Mouse (Mus musculus) myocyte (in vitro differentiated cells): ENCODE results near the gene Pced1b.

Source experiments
- CEBPB ChIP-seq: IDR thresholded peaks from 2 replicates; pipeline ENCODE4 v1.6.1; 2011; ENCODE audit warnings: mild to moderate bottlenecking, moderate library complexity; ENCODE audit not compliant: poor library complexity, insufficient read depth, severe bottlenecking
- E2F4 ChIP-seq: IDR thresholded peaks from one replicate; pipeline ENCODE4 v1.6.1; 2011; ENCODE audit warnings: mild to moderate bottlenecking, control low read depth, moderate library complexity; ENCODE audit not compliant: insufficient read depth
- MAX ChIP-seq: IDR thresholded peaks from one replicate; pipeline ENCODE4 v1.6.1; 2011; ENCODE audit warnings: low read depth, mild to moderate bottlenecking, control low read depth
- MYOD1 ChIP-seq, 3 experiments: IDR thresholded peaks; one replicate each; pipeline ENCODE4 v1.6.1; 2011; ENCODE audit warnings: control low read depth in 2 of 3, low read depth in 2 of 3, mild to moderate bottlenecking in 2 of 3, moderate library complexity in 1 of 3; ENCODE audit not compliant: insufficient read length in 2 of 3, control insufficient read depth in 1 of 3
- MYOG ChIP-seq, 3 experiments: IDR thresholded peaks; one replicate each; pipeline ENCODE4 v1.6.1; 2011; ENCODE audit warnings: control low read depth in 2 of 3, low read depth in 2 of 3, mild to moderate bottlenecking in 2 of 3; ENCODE audit not compliant: insufficient read length in 2 of 3, control insufficient read depth in 1 of 3, insufficient read depth in 1 of 3
- POLR2A ChIP-seq: IDR thresholded peaks from one replicate; pipeline ENCODE4 v1.6.1; 2011; ENCODE audit warnings: low read depth, mild to moderate bottlenecking, control low read depth, moderate library complexity; ENCODE audit not compliant: insufficient read length
- POLR2AphosphoS2 ChIP-seq: IDR thresholded peaks from one replicate; pipeline ENCODE4 v1.6.1; 2011; ENCODE audit warnings: low read depth, control low read depth; ENCODE audit not compliant: insufficient read length
- TCF12 ChIP-seq: IDR thresholded peaks from one replicate; pipeline ENCODE4 v1.6.1; 2011; ENCODE audit warnings: mild to moderate bottlenecking, control low read depth; ENCODE audit not compliant: poor library complexity, insufficient read depth, severe bottlenecking
- TCF3 ChIP-seq: IDR thresholded peaks from one replicate; pipeline ENCODE4 v1.6.1; 2011; ENCODE audit warnings: low read depth, control low read depth; ENCODE audit not compliant: insufficient read length
- USF1 ChIP-seq: IDR thresholded peaks from one replicate; pipeline ENCODE4 v1.6.1; 2011; ENCODE audit warnings: low read depth, mild to moderate bottlenecking, control low read depth, moderate library complexity

DNA sequence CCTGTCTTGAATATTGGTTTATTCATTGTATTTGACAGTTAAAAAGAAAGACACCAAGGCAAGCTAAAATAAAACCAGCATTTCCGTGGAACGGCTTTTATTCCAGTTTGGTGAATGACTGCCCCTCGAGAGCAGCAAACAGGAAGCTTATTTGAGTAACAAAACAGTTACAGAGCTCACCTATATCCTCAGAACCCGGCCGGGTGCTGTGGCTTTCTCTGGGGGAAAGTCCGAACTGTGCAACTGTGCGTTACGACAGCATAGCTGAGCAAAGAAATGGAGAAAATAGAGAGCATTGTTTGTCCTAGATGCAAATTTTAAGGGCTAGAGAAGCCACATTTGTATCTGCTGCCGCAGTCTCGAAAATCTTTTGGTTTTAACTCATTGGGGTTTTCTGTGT is 41.1 kb upstream of the Pced1b start:
- TF ChIP-seq E2F4, result no peak
- TF ChIP-seq POLR2A, result no peak
- no peak for TF ChIP-seq USF1
- TF ChIP-seq MYOD1 (IDR thresholded peaks at IDR 0.05; ENCODE audit: control insufficient read depth in 1 of 3, insufficient read length in 2 of 3, low read depth in 2 of 3), result no peak
- no peak for TF ChIP-seq TCF3
- TF ChIP-seq MAX, result no peak
- no peak for TF ChIP-seq MYOG (IDR thresholded peaks at IDR 0.05; ENCODE audit: control insufficient read depth in 1 of 3, insufficient read depth in 1 of 3, insufficient read length in 2 of 3, low read depth in 2 of 3)
- no peak for TF ChIP-seq CEBPB
- TF ChIP-seq POLR2AphosphoS2, result no peak
- TF ChIP-seq TCF12, result no peak
